ENCODE assay signal across 9 mouse cellular contexts in the genomic region with DNA sequence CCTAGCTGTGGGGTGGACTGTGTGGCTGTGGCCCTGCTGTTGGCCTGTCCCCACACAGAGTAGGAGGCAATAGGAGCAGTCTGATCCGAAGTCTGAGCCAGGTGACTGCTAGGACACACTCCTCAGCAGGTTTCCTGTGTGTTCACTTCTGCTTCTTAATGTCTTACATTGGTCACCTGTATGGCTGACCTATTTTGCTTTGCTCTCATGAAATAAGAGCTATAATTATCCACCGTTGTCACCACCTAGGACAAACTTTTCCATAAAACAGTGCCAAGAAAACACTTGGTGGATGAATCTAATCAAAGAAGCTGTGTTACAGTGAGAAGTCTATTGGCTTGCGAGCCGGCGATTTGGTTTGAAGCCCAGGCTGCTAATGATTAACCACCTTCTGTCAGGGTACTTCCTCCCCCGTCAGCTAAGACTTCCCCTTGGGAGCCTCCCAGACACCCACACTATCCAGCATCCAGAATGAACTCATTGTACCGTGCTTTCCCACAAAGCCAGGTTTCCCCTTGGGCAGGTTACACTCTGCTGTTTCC. TPM values are rescaled to one million over a fixed set of nuclear protein-coding genes. Genes with fewer than 3 reads are reported as not detected.
DNase-seq lines count a peak whose midpoint lies in the region; ATAC-seq and TF ChIP-seq lines count a peak whose summit lies in the region.
"Had no signal": no experiment of that assay in that cellular context is flagged by ENCODE, and none has a peak within 500 bp of the region (broad histone marks: within the 10 kb centered on the region; RNA-seq: fewer than 3 reads in every experiment).

No protein-coding gene starts in this region.

- WGBS in heart, embryonic 10.5 days, result 68% methylated on average over 7 of the region's 7 CpGs
- WGBS in heart, embryonic 16.5 days, result 34% methylated on average over 7 of the region's 7 CpGs
- 54% methylated on average over 7 of the region's 7 CpGs for WGBS in thymus, adult 2 months

- TF ChIP-seq CTCF in thymus, adult 2 months (IDR thresholded peaks at IDR 0.05; ENCODE audit: borderline replicate concordance, control insufficient read depth, extremely low read depth, insufficient read depth, low read length, poor library complexity), result no peak

- H3K4me3 ChIP-seq in heart, embryonic 10.5 days, result no peak overlapping the region
- no peak overlapping the region for H3K4me3 ChIP-seq in heart, embryonic 16.5 days (ENCODE audit: low read length)
- no peak overlapping the region for H3K4me3 ChIP-seq in thymus, adult 2 months (ENCODE audit: control insufficient read depth, insufficient read depth, low read length)
- H3K4me3 ChIP-seq: limb, embryonic 12.5 days had no signal

- 0 out of 2 replicates have a peak, but pooled peaks have one; percentile 49 for ATAC-seq in heart, embryonic 16.5 days (replicated peaks; ENCODE audit: extremely low read depth, insufficient read depth, low FRiP score)

- H3K4me2 ChIP-seq in heart, embryonic 16.5 days (ENCODE audit: low read depth, low read length), result no peak overlapping the region
- H3K4me2 ChIP-seq: limb, embryonic 12.5 days had no signal

- TF ChIP-seq POLR2A in thymus, adult 2 months (IDR thresholded peaks at IDR 0.05; ENCODE audit: control insufficient read depth, extremely low read depth, insufficient read depth, low read length, poor library complexity), result no peak

- no peaks in the 10 kb centered on the region for H3K36me3 ChIP-seq in heart, embryonic 10.5 days
- H3K36me3 ChIP-seq in heart, embryonic 16.5 days (ENCODE audit: control insufficient read depth, insufficient read depth), result no peaks in the 10 kb centered on the region
- H3K36me3 ChIP-seq in thymus, adult 2 months (ENCODE audit: control insufficient read depth, insufficient read depth, low read length), result no peaks in the 10 kb centered on the region
- H3K36me3 ChIP-seq: limb, embryonic 12.5 days had no signal

- H3K27ac ChIP-seq in heart, embryonic 10.5 days, result no peak overlapping the region
- H3K27ac ChIP-seq in heart, embryonic 16.5 days (ENCODE audit: low read length), result peak overlapping the region; percentile 66
- H3K27ac ChIP-seq in thymus, adult 2 months (ENCODE audit: control insufficient read depth, insufficient read depth, low read length), result no peak overlapping the region
- H3K27ac ChIP-seq: limb, embryonic 12.5 days had no signal

- no peak overlapping the region for H3K9ac ChIP-seq in heart, embryonic 16.5 days (ENCODE audit: low read length)
- H3K9ac ChIP-seq: limb, embryonic 12.5 days had no signal

- H3K4me1 ChIP-seq in heart, embryonic 10.5 days, result no peaks in the 10 kb centered on the region
- peaks cover 10% of the 10 kb centered on the region for H3K4me1 ChIP-seq in heart, embryonic 16.5 days (ENCODE audit: control insufficient read depth, insufficient read depth, low read length)
- no peaks in the 10 kb centered on the region for H3K4me1 ChIP-seq in thymus, adult 2 months (replicated peaks; ENCODE audit: control insufficient read depth, insufficient read depth, low read length)
- H3K4me1 ChIP-seq: limb, embryonic 12.5 days had no signal

- H3K9me3 ChIP-seq in heart, embryonic 10.5 days, result no peaks in the 10 kb centered on the region
- H3K9me3 ChIP-seq in heart, embryonic 16.5 days (replicated peaks; ENCODE audit: control insufficient read depth, low read length), result no peaks in the 10 kb centered on the region
- H3K9me3 ChIP-seq: limb, embryonic 12.5 days had no signal

- peak; percentile 69 for DNase-seq in heart, adult 8-10 months (ENCODE audit: low spot score)
- no peak for DNase-seq in heart, embryonic 10.5 days (ENCODE audit: low spot score)
- DNase-seq in cerebellum, postnatal 25 days, result peak; percentile 36 to 43
- peak; percentile 71 to 81 for DNase-seq in kidney, postnatal 25 days
- DNase-seq in right cerebral cortex, adult 18-20 months, result no peak
- DNase-seq in embryo, embryonic 10.5 days (ENCODE audit: low spot score), result no peak
- no peak for DNase-seq in thymus, adult 2 months

- H3K27me3 ChIP-seq in heart, embryonic 10.5 days (ENCODE audit: insufficient read depth, poor library complexity, severe bottlenecking), result no peaks in the 10 kb centered on the region
- H3K27me3 ChIP-seq in heart, embryonic 16.5 days (ENCODE audit: control insufficient read depth, insufficient read depth, low read length), result no peaks in the 10 kb centered on the region
- no peaks in the 10 kb centered on the region for H3K27me3 ChIP-seq in thymus, adult 2 months (ENCODE audit: control insufficient read depth, insufficient read depth, low read length)
- H3K27me3 ChIP-seq: limb, embryonic 12.5 days had no signal

RNA-seq across cellular contexts. Expression of a gene that starts 14.5 kb away (rescaled TPM):
- 10 to 100 TPM; 25.2 to 45.9 (median 28.4) TPM for total RNA-seq in heart, adult 8-10 months (2022)
- 14.8 and 23.8 TPM in 2 replicates for polyA plus RNA-seq in heart, embryonic 10.5 days (2016; fragmentation: Nextera tagmentation; extraction: Ambion mirVana)
- 30.6 and 37.5 TPM in 2 replicates for polyA plus RNA-seq in heart, embryonic 16.5 days (2015; fragmentation: Nextera tagmentation; extraction: Ambion mirVana)
- polyA plus RNA-seq in thymus, adult 2 months (2012; rRNA removed), result 4.3 and 5.9 TPM in 2 replicates

Comparison
In these comparisons a context has a peak if more than half of its experiments do, and no peak if none do; other contexts are left out.
1. DNase-seq: peak in heart, adult 8-10 months (single experiment), cerebellum, postnatal 25 days (2 of 2) and kidney, postnatal 25 days (2 of 2); none in heart, embryonic 10.5 days (single experiment), right cerebral cortex, adult 18-20 months (single experiment), embryo, embryonic 10.5 days (single experiment) and thymus, adult 2 months (single experiment).